Mouse (Mus musculus) limb, embryonic 14.5 days (tissue): ENCODE data around the gene Lrrc15. TPM values are rescaled to one million over a fixed set of nuclear protein-coding genes. Genes with fewer than 3 reads are reported as not detected.

Experiments used
- ATAC-seq: fragments of 200-750 bp; cut with Nextera tagmentation; 2 replicates; pipeline ENCODE4 v1.8.0; 2017; ENCODE audit warnings: low read depth, moderate number of reproducible peaks, moderate TSS enrichment; ENCODE audit not compliant: low FRiP score
- DNase-seq: peaks from one replicate; pipeline ENCODE4 v3.0.0-alpha.2; 2015; ENCODE audit warnings: low spot score
- H3K27ac ChIP-seq: fragments of 300-500 bp; sonication (generic); replicated peaks from 2 replicates; pipeline ENCODE4 v1.5.1; 2014; ENCODE audit warnings: low read depth, mild to moderate bottlenecking, low read length, moderate library complexity, mixed read lengths
- H3K27me3 ChIP-seq: fragments of 300-500 bp; sonication (generic); 2 replicates; pipeline ENCODE4 v1.6.1; 2014; ENCODE audit warnings: low read length, mixed read lengths; ENCODE audit not compliant: control insufficient read depth, insufficient read depth
- H3K36me3 ChIP-seq: fragments of 300-500 bp; sonication (generic); 2 replicates; pipeline ENCODE4 v1.6.1; 2014; ENCODE audit warnings: mild to moderate bottlenecking, low read length, moderate library complexity, mixed read lengths; ENCODE audit not compliant: control insufficient read depth, insufficient read depth
- H3K4me1 ChIP-seq: fragments of 300-500 bp; sonication (generic); 2 replicates; pipeline ENCODE4 v1.6.1; 2014; ENCODE audit warnings: antibody characterized with exemption, low read length, mixed read lengths; ENCODE audit not compliant: control insufficient read depth, insufficient read depth
- H3K4me2 ChIP-seq: fragments of 300-500 bp; sonication (generic); replicated peaks from 2 replicates; pipeline ENCODE4 v1.6.1; 2014; ENCODE audit warnings: low read depth, mild to moderate bottlenecking, low read length, moderate library complexity; ENCODE audit not compliant: severe bottlenecking
- H3K4me3 ChIP-seq: fragments of 300-500 bp; sonication (generic); replicated peaks from 2 replicates; pipeline ENCODE4 v1.5.1; 2014; ENCODE audit warnings: low read length
- H3K9ac ChIP-seq: fragments of 300-500 bp; sonication (generic); 2 replicates; pipeline ENCODE4 v1.6.1; 2014; ENCODE audit warnings: mild to moderate bottlenecking, low read depth, low read length, moderate library complexity; ENCODE audit not compliant: severe bottlenecking
- H3K9me3 ChIP-seq: fragments of 300-500 bp; sonication (generic); 2 replicates; pipeline ENCODE4 v1.6.1; 2016; ENCODE audit warnings: low read length; ENCODE audit not compliant: control insufficient read depth
- POLR2A ChIP-seq: fragments of 200-500 bp; IDR thresholded peaks from 2 replicates; pipeline ENCODE4 v1.8.0; 2012; ENCODE audit warnings: inconsistent platforms, mild to moderate bottlenecking, moderate library complexity, borderline replicate concordance; ENCODE audit not compliant: insufficient read depth, insufficient read length; ENCODE audit errors: extremely low read depth
- WGBS: fragments of 180-500 bp; shearing (Covaris S2); extraction: QIAGEN DNeasy Blood & Tissue Kit; methylation state at CpG from one replicate; pipeline ENCODE4 v1.1.7; 2014; 5-methylcytosine and 5-hydroxymethylcytosine counted together
- polyA plus RNA-seq, 2 experiments: library from polyadenylated mRNA; depleted of rRNA in 1 of 2; stranded (reverse) in 1 of 2; unstranded in 1 of 2; fragments of >200 nt; fragmentation: Nextera tagmentation in 1 of 2; extraction: Ambion mirVana in 1 of 2; gene quantifications; 2 replicates each; pipeline versions ENCODE4 v1.2.1 to v1.2.3; 2012 to 2014

The Lrrc15 gene
- polyA plus RNA-seq, 2 experiments = 1.4 to 1.9 TPM

GRCm38 (mm10) chr16:30303411-30303810, 20.4 kb upstream of the Lrrc15 start:
- DNase-seq (no peak), ATAC-seq (no peak)
- Histone ChIP-seq H3K36me3 (no peaks in the 10 kb centered on the region), H3K27ac (no peak overlapping the region), H3K4me1 (peaks cover 3% of the 10 kb centered on the region; the same call in 1 of the 2 replicates), H3K4me3 (no peak overlapping the region), H3K9ac (no peak overlapping the region), H3K9me3 (no peaks in the 10 kb centered on the region), H3K27me3 (peaks cover 22% of the 10 kb centered on the region), H3K4me2 (no peak overlapping the region)
- TF ChIP-seq POLR2A = no peak
- WGBS = 54% methylated on average over 2 of the region's 2 CpGs

DNA sequence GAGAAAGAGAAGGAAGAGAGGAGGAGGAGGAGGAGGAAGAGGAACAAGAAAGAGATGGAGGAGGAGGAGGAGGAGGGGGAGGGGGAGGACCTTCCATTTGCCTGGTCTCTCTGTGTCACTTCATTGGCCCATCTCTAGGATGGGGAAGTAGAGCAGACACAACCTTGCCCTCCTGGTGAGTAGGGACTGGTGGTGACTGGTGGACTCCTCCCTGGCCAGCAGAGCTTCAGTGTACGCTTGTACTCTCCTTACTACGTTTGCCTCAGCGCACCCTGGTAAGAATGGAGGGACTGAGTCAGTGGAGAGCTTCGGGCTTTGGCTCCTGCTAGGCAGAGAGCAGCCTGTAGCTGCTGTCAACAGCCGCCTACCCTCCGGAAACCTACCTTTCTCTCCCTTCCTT, 19.6 kb upstream of the Lrrc15 start:
- Histone ChIP-seq H3K9me3 (no peaks in the 10 kb centered on the region), H3K4me1 (no peaks in the 10 kb centered on the region), H3K4me2 (no peak overlapping the region), H3K9ac (no peak overlapping the region), H3K27me3 (peaks cover 15% of the 10 kb centered on the region), H3K27ac (no peak overlapping the region), H3K36me3 (no peaks in the 10 kb centered on the region), H3K4me3 (no peak overlapping the region)
- no peak for DNase-seq
- WGBS = 82% methylated on average over 6 of the region's 6 CpGs
- ATAC-seq = no peak
- TF ChIP-seq POLR2A = no peak

- Histone ChIP-seq H3K27ac (no peak overlapping the region), H3K4me2 (no peak overlapping the region), H3K4me3 (no peak overlapping the region), H3K36me3 (no peaks in the 10 kb centered on the region), H3K9ac (no peak overlapping the region), H3K27me3 (0 out of 2 replicates have a peak, but pooled peaks cover 5% of the 10 kb centered on the region), H3K4me1 (no peaks in the 10 kb centered on the region), H3K9me3 (no peaks in the 10 kb centered on the region)
- no peak for ATAC-seq
- DNase-seq = no peak
- 68% methylated on average over 10 of the region's 10 CpGs for WGBS
- no peak for TF ChIP-seq POLR2A
Measured at GRCm38 (mm10) chr16:30299711-30300277, 16.7 kb upstream of the Lrrc15 start.

- H3K4me2 ChIP-seq = no peak overlapping the region
- no peak overlapping the region for H3K4me3 ChIP-seq
- ATAC-seq (no peak), DNase-seq (no peak)
- no peak for TF ChIP-seq POLR2A
- no peaks in the 10 kb centered on the region for H3K4me1 ChIP-seq
- no peak overlapping the region for H3K27ac ChIP-seq
- no peaks in the 10 kb centered on the region for H3K9me3 ChIP-seq
- H3K9ac ChIP-seq = no peak overlapping the region
- H3K36me3 ChIP-seq = no peaks in the 10 kb centered on the region
- H3K27me3 ChIP-seq = 0 out of 2 replicates have a peak, but pooled peaks cover 5% of the 10 kb centered on the region
- WGBS = 87% methylated on average over 7 of the region's 7 CpGs
Measured at GRCm38 (mm10) chr16:30297450-30297849, 14.4 kb upstream of the Lrrc15 start.

DNA sequence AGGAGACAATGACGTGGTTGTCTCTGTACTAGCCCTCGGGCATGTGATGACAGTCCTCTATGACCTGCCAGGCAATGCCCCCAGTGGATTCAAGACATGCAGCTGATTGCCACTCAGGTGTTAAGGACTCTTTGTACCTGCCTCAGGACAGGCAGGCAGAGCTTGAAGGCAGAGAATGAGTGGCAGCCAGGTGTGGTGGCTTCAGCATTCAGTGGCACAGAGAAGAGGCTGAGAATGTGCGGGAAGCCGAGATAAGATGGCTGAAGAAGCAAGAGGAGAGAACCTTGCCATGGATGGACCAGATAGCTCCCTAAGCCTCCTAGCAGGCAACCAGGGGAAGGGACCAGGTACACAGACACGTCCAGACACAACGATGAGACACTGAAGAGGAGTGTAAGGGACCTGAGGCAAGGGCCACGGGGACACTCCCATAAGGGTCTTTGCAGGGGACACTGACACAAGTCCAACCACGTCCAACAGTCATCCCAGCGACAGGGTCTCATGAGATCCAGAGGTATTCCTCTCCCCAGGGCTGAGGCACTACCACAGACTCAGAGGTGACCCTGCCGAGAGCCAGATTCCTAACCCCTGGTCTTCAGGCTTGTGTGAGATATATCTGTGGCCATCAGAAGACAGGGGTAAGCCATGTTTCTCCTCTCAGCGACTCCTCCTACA, 13.7 kb upstream of the Lrrc15 start:
- Histone ChIP-seq H3K27me3 (0 out of 2 replicates have a peak, but pooled peaks cover 5% of the 10 kb centered on the region), H3K27ac (no peak overlapping the region), H3K9me3 (no peaks in the 10 kb centered on the region), H3K36me3 (no peaks in the 10 kb centered on the region), H3K4me2 (no peak overlapping the region), H3K9ac (no peak overlapping the region), H3K4me1 (no peaks in the 10 kb centered on the region), H3K4me3 (no peak overlapping the region)
- no peak for TF ChIP-seq POLR2A
- no peak for ATAC-seq
- no peak for DNase-seq
- 90% methylated on average over 11 of the region's 11 CpGs for WGBS
